In the genomic region with DNA sequence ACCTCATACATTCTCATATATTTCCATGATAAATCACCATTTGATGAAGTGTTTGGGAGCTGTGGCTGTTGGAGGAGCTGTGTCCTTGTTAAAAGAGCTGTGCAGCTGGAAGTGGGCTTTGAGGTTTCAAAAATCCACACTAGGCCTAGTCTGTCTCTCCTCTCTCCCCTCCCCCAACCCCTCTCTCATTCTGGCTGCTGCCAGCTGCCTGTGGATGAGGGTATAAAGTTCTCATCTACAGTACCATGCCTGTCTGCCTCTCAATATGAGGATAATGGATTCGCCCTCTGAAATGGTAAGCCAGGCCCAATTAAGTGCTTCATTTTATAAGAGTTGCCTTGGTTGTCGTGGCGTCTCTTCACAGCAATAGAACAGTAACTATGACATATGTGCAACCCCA, we compare ENCODE assay signal across 29 mouse cellular contexts.
A peak's percentile ranks its signal among the peaks of the same experiment; 100 is the strongest.
DNase-seq lines count a peak whose midpoint lies in the region; ATAC-seq and TF ChIP-seq lines count a peak whose summit lies in the region.
"Had no signal": no experiment of that assay in that cellular context is flagged by ENCODE, and none has a peak within 500 bp of the region (broad histone marks: within the 10 kb centered on the region; RNA-seq: fewer than 3 reads in every experiment).

No protein-coding gene starts in this region.

- TF ChIP-seq CTCF in testis, adult 2 months (IDR thresholded peaks at IDR 0.05; ENCODE audit: control insufficient read depth, insufficient read depth, insufficient replicate concordance, low read depth, low read length) = no peak

- DNase-seq in forebrain, embryonic 14.5 days (ENCODE audit: low spot score) = peak; percentile 47
- DNase-seq in forebrain, embryonic 10.5 days (ENCODE audit: extremely low spot score, low spot score) = no peak
- DNase-seq in lung, postnatal 10 days = peak; percentile 13
- no peak for DNase-seq in lung, postnatal 25 days (ENCODE audit: low spot score)
- peak; percentile 2 for DNase-seq in midbrain, embryonic 14.5 days
- DNase-seq in testis, postnatal 14 days (ENCODE audit: low spot score) = no peak
- DNase-seq: adrenal gland, adult 8-10 months; adrenal gland, postnatal 14 days; adrenal gland, postnatal 36 days; B cell, adult 2 months; cerebellum, adult 11 months; cerebellum, adult 18-20 months; cerebellum, adult 8-10 months; cerebellum, adult 9-11 months; cerebellum, postnatal 14 days; cerebellum, postnatal 36 days; embryo, embryonic 11 days had no signal

- no peaks in the 10 kb centered on the region for H3K27me3 ChIP-seq in forebrain, embryonic 14.5 days (replicated peaks; ENCODE audit: control insufficient read depth, insufficient read depth, low read length)
- no peaks in the 10 kb centered on the region; the same call in 1 of the 2 replicates for H3K27me3 ChIP-seq in forebrain, embryonic 10.5 days (ENCODE audit: poor library complexity, severe bottlenecking)
- no peaks in the 10 kb centered on the region for H3K27me3 ChIP-seq in midbrain, embryonic 14.5 days (ENCODE audit: control insufficient read depth, insufficient read depth, low read length)
- no peaks in the 10 kb centered on the region for H3K27me3 ChIP-seq in midbrain, embryonic 16.5 days (ENCODE audit: control insufficient read depth, insufficient read depth, low read depth, low read length)
- no peaks in the 10 kb centered on the region for H3K27me3 ChIP-seq in testis, adult 2 months (ENCODE audit: control insufficient read depth, insufficient read depth, low read length)
- H3K27me3 ChIP-seq: CH12.LX; embryonic facial prominence, embryonic 13.5 days; embryonic facial prominence, embryonic 15.5 days; forebrain, embryonic 13.5 days; Patski had no signal

- 33% methylated on average over 3 of the region's 3 CpGs for WGBS in forebrain, embryonic 14.5 days
- WGBS in forebrain, embryonic 10.5 days = 92% methylated on average over 3 of the region's 3 CpGs
- 76% methylated on average over 3 of the region's 3 CpGs for WGBS in midbrain, embryonic 14.5 days
- 63% methylated on average over 3 of the region's 3 CpGs for WGBS in midbrain, embryonic 16.5 days

- H3K9ac ChIP-seq in forebrain, embryonic 14.5 days (ENCODE audit: low read length) = no peak overlapping the region
- H3K9ac ChIP-seq in midbrain, embryonic 14.5 days (replicated peaks; ENCODE audit: low read length) = no peak overlapping the region
- no peak overlapping the region for H3K9ac ChIP-seq in midbrain, embryonic 16.5 days (ENCODE audit: low read depth, low read length)
- H3K9ac ChIP-seq: embryonic facial prominence, embryonic 13.5 days; embryonic facial prominence, embryonic 15.5 days; forebrain, embryonic 13.5 days had no signal

- no peak overlapping the region for H3K4me2 ChIP-seq in forebrain, embryonic 14.5 days (ENCODE audit: low read length)
- H3K4me2 ChIP-seq in midbrain, embryonic 14.5 days (ENCODE audit: low read length) = no peak overlapping the region
- H3K4me2 ChIP-seq in midbrain, embryonic 16.5 days (ENCODE audit: low read length) = no peak overlapping the region
- H3K4me2 ChIP-seq: embryonic facial prominence, embryonic 13.5 days; embryonic facial prominence, embryonic 15.5 days; forebrain, embryonic 13.5 days had no signal

- H3K9me3 ChIP-seq in forebrain, embryonic 14.5 days (replicated peaks; ENCODE audit: control insufficient read depth, low read length) = no peaks in the 10 kb centered on the region; the same call in 1 of the 2 replicates
- no peaks in the 10 kb centered on the region for H3K9me3 ChIP-seq in forebrain, embryonic 10.5 days
- H3K9me3 ChIP-seq in midbrain, embryonic 14.5 days (ENCODE audit: control insufficient read depth, low read length) = no peaks in the 10 kb centered on the region
- H3K9me3 ChIP-seq in midbrain, embryonic 16.5 days (replicated peaks; ENCODE audit: control insufficient read depth, low read length, poor library complexity, severe bottlenecking) = peaks cover 3% of the 10 kb centered on the region
- H3K9me3 ChIP-seq: embryonic facial prominence, embryonic 13.5 days; embryonic facial prominence, embryonic 15.5 days had no signal

- TF ChIP-seq POLR2A in testis, adult 2 months (IDR thresholded peaks at IDR 0.05; ENCODE audit: control insufficient read depth, low read depth, low read length) = no peak

- H3K36me3 ChIP-seq in forebrain, embryonic 14.5 days (ENCODE audit: control insufficient read depth, insufficient read depth, low read length) = no peaks in the 10 kb centered on the region
- H3K36me3 ChIP-seq in forebrain, embryonic 10.5 days (replicated peaks) = no peaks in the 10 kb centered on the region
- no peaks in the 10 kb centered on the region for H3K36me3 ChIP-seq in midbrain, embryonic 14.5 days (ENCODE audit: control insufficient read depth, insufficient read depth, low read length)
- H3K36me3 ChIP-seq in midbrain, embryonic 16.5 days (ENCODE audit: control insufficient read depth, insufficient read depth, low read length) = no peaks in the 10 kb centered on the region
- H3K36me3 ChIP-seq in testis, adult 2 months (ENCODE audit: control insufficient read depth, insufficient read depth, low read length) = no peaks in the 10 kb centered on the region
- H3K36me3 ChIP-seq: embryonic facial prominence, embryonic 13.5 days; embryonic facial prominence, embryonic 15.5 days; G1E had no signal

- ATAC-seq in forebrain, embryonic 14.5 days = peak; percentile 70
- no peak for ATAC-seq in midbrain, embryonic 14.5 days (ENCODE audit: low FRiP score, low TSS enrichment)
- ATAC-seq in midbrain, embryonic 16.5 days = no peak
- ATAC-seq: activated CD4-positive, CD25-positive, alpha-beta regulatory T cell, adult 4 months; CD4-positive, CD25-positive, alpha-beta regulatory T cell, adult 4 months; forebrain, embryonic 13.5 days; forebrain, embryonic 16.5 days; Patski had no signal

- H3K27ac ChIP-seq in forebrain, embryonic 14.5 days (ENCODE audit: low read depth, low read length) = no peak overlapping the region
- no peak overlapping the region for H3K27ac ChIP-seq in forebrain, embryonic 10.5 days
- H3K27ac ChIP-seq in midbrain, embryonic 14.5 days (replicated peaks; ENCODE audit: low read depth, low read length) = no peak overlapping the region
- H3K27ac ChIP-seq in midbrain, embryonic 16.5 days (ENCODE audit: low read length) = no peak overlapping the region
- no peak overlapping the region for H3K27ac ChIP-seq in testis, adult 2 months (ENCODE audit: control insufficient read depth, insufficient read depth, low read depth, low read length)
- H3K27ac ChIP-seq: embryonic facial prominence, embryonic 13.5 days; embryonic facial prominence, embryonic 15.5 days; forebrain, embryonic 13.5 days had no signal

- no peak overlapping the region for H3K4me3 ChIP-seq in forebrain, embryonic 14.5 days (ENCODE audit: low read depth, low read length)
- H3K4me3 ChIP-seq in forebrain, embryonic 10.5 days = no peak overlapping the region
- H3K4me3 ChIP-seq in midbrain, embryonic 14.5 days (replicated peaks; ENCODE audit: low read depth, low read length) = no peak overlapping the region
- H3K4me3 ChIP-seq in midbrain, embryonic 16.5 days (ENCODE audit: low read depth, low read length) = no peak overlapping the region
- H3K4me3 ChIP-seq in testis, adult 2 months (ENCODE audit: control insufficient read depth, low read depth, low read length) = peak overlapping the region; percentile 1; the same call in 1 of the 2 replicates
- H3K4me3 ChIP-seq: embryonic facial prominence, embryonic 13.5 days; embryonic facial prominence, embryonic 15.5 days; erythroblast, embryonic 14.5 days; forebrain, embryonic 13.5 days had no signal

- peaks cover 12% of the 10 kb centered on the region; the same call in 1 of the 2 replicates for H3K4me1 ChIP-seq in forebrain, embryonic 14.5 days (ENCODE audit: control insufficient read depth, insufficient read depth, low read length)
- peaks cover 10% of the 10 kb centered on the region for H3K4me1 ChIP-seq in forebrain, embryonic 10.5 days
- no peaks in the 10 kb centered on the region for H3K4me1 ChIP-seq in midbrain, embryonic 14.5 days (ENCODE audit: control insufficient read depth, insufficient read depth, low read length)
- no peaks in the 10 kb centered on the region for H3K4me1 ChIP-seq in midbrain, embryonic 16.5 days (ENCODE audit: control insufficient read depth, insufficient read depth, low read length)
- no peaks in the 10 kb centered on the region for H3K4me1 ChIP-seq in testis, adult 2 months (ENCODE audit: control insufficient read depth, insufficient read depth, low read length)
- H3K4me1 ChIP-seq: embryonic facial prominence, embryonic 15.5 days had no signal

Comparison
In these comparisons a context has a peak if more than half of its experiments do, and no peak if none do; other contexts are left out.
1. DNase-seq: peak in forebrain, embryonic 14.5 days (single experiment), lung, postnatal 10 days (single experiment) and midbrain, embryonic 14.5 days (single experiment); none in forebrain, embryonic 10.5 days (single experiment), lung, postnatal 25 days (single experiment) and testis, postnatal 14 days (single experiment).